Mouse (Mus musculus) C2C12 (cell line): Measurements from ENCODE around the gene Ets1. TPM values are rescaled to one million over a fixed set of nuclear protein-coding genes. Genes with fewer than 3 reads are reported as not detected.

Experiments used
- H3K27me3 ChIP-seq: one replicate; pipeline ENCODE4 v1.6.1; 2011; ENCODE audit not compliant: control insufficient read depth, insufficient read depth, insufficient read length
- H3K36me3 ChIP-seq: one replicate; pipeline ENCODE4 v1.6.1; 2011; ENCODE audit not compliant: control insufficient read depth, insufficient read depth
- H3K4me3 ChIP-seq: one replicate; pipeline ENCODE4 v1.5.1; 2011; ENCODE audit warnings: mild to moderate bottlenecking, control low read depth; ENCODE audit not compliant: poor library complexity, insufficient read depth, severe bottlenecking
- H3K79me2 ChIP-seq: one replicate; pipeline ENCODE4 v1.6.1; 2011; ENCODE audit not compliant: control insufficient read depth, insufficient read depth
- H3K79me3 ChIP-seq: one replicate; pipeline ENCODE4 v1.6.1; 2011; ENCODE audit warnings: low read depth, control low read depth
- H3ac ChIP-seq: one replicate; pipeline ENCODE3; 2011; ENCODE audit warnings: low read depth; ENCODE audit not compliant: control insufficient read depth, insufficient read length
- CEBPB ChIP-seq: IDR thresholded peaks from one replicate; pipeline ENCODE4 v1.6.1; 2011; ENCODE audit warnings: low read depth, mild to moderate bottlenecking, control low read depth, moderate library complexity
- CTCF ChIP-seq: IDR thresholded peaks from one replicate; pipeline ENCODE4 v1.5.1; 2011; ENCODE audit not compliant: control insufficient read depth, insufficient read depth, insufficient read length
- FOSL1 ChIP-seq: IDR thresholded peaks from one replicate; pipeline ENCODE4 v1.8.0; 2011; ENCODE audit warnings: mild to moderate bottlenecking, low read length; ENCODE audit not compliant: poor library complexity, insufficient read depth, severe bottlenecking
- MAX ChIP-seq: IDR thresholded peaks from one replicate; pipeline ENCODE4 v1.6.1; 2011; ENCODE audit warnings: mild to moderate bottlenecking, control low read depth
- MYOD1 ChIP-seq: IDR thresholded peaks from one replicate; pipeline ENCODE4 v1.6.1; 2011; ENCODE audit warnings: low read depth; ENCODE audit not compliant: control insufficient read depth, insufficient read length
- MYOG ChIP-seq: IDR thresholded peaks from one replicate; pipeline ENCODE4 v1.6.1; 2011; ENCODE audit not compliant: control insufficient read depth, insufficient read length; ENCODE audit errors: extremely low read depth
- USF1 ChIP-seq: IDR thresholded peaks from one replicate; pipeline ENCODE4 v1.6.1; 2011; ENCODE audit warnings: low read depth, mild to moderate bottlenecking, control low read depth, moderate library complexity
- polyA plus RNA-seq: library from polyadenylated mRNA; unstranded; fragments of >200 nt; fragmentation: generic; extraction: Trizol; gene quantifications from one replicate; pipeline ENCODE4 v1.2.1, GENCODE M21; 2012; ENCODE audit warnings: missing spikeins

Ets1 gene
- polyA plus RNA-seq, 1 experiment, result 9.4 TPM

DNA sequence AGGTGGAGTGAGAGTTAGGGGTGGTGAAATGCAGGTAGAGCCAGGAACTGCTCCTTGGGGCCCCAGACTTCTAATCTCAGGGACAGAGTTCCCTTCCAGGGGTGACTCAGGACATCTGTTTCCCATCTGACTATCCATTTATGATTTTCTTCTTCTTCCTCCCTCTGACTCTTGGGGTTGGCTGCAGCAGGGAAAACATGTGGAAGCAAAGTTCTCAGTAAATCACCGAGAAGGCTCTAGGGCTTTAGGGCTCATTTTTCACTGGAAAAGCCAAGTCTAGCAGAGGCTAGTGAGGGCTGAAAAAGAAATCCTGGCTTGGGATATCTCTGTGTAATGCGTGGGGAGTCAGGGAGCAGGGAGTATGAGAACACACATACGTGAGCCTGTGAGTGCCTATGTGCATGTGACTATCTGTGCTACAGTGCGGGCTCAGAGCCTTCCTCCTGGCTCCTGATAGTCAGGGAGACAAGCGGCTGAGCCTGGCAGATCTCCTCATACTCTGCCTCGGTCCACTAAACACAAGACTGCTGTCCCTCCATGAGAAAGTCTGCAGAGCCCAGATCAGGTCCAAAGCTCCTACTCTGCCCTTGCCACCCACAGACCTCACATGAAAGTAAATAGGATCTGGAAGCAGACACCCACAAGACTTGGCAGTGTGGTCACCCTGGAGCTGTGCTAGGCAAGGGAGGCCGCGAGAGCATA lies 146.5 kb downstream of the Ets1 start:
- H3K4me3 ChIP-seq, result no peak overlapping the region
- no peaks in the 10 kb centered on the region for H3K79me3 ChIP-seq
- no peaks in the 10 kb centered on the region for H3K27me3 ChIP-seq
- H3K36me3 ChIP-seq, result no peaks in the 10 kb centered on the region
- TF ChIP-seq MAX (no peak), MYOG (no peak), MYOD1 (no peak), CTCF (no peak), CEBPB (no peak), USF1 (no peak), FOSL1 (no peak)
- no peaks in the 10 kb centered on the region for H3K79me2 ChIP-seq
- H3ac ChIP-seq, result no peak overlapping the region

DNA sequence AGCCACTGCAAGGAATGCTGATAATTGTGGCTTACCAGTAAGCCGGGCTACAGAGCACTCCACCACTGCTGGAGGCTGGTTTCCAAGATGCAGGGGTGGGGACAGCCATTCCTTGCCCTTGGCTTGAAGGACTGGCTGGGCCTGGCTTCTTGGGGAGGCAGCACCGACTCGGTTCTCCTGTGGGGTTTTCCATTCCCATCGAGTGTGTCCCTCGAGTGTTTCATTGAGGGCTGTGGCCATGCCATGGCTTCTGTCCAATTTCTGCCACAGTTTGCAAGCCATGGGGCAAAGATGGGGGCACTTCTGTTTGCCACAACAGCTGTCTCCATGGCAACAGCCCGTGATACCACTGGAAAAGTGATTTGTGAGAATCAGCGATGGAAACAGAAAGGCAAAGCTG lies 151.1 kb downstream of the Ets1 start:
- H3K4me3 ChIP-seq, result no peak overlapping the region
- H3K79me2 ChIP-seq, result no peaks in the 10 kb centered on the region
- no peak for TF ChIP-seq MYOG
- TF ChIP-seq CEBPB, result no peak
- no peak for TF ChIP-seq FOSL1
- TF ChIP-seq USF1, result no peak
- TF ChIP-seq MAX, result no peak
- H3K27me3 ChIP-seq, result no peaks in the 10 kb centered on the region
- H3ac ChIP-seq, result no peak overlapping the region
- H3K36me3 ChIP-seq, result no peaks in the 10 kb centered on the region
- H3K79me3 ChIP-seq, result no peaks in the 10 kb centered on the region

DNA sequence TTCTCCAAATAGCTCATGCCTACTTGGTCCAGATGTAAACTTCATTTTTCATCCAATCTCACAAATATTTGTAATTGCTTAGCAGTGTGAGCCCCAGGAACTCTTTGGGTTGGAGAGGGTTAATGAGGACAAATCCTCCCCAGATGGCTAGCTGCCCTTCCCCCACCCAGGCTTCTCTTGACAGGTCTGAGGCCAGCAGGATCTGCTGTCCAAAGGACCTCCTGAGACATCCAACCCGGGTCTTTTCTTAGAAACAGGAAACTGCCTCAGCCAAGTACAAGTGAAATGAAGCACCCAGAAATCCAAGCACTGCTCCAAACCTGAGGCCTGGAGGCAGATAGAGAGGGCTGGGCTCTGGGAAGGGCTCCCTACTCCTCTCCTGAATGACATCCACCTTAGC lies 151.6 kb downstream of the Ets1 start:
- no peak overlapping the region for H3ac ChIP-seq
- no peaks in the 10 kb centered on the region for H3K79me3 ChIP-seq
- no peak overlapping the region for H3K4me3 ChIP-seq
- H3K36me3 ChIP-seq, result no peaks in the 10 kb centered on the region
- H3K79me2 ChIP-seq, result no peaks in the 10 kb centered on the region
- no peaks in the 10 kb centered on the region for H3K27me3 ChIP-seq
- no peak for TF ChIP-seq CTCF
- TF ChIP-seq MYOG, result no peak
- TF ChIP-seq MYOD1, result no peak
- no peak for TF ChIP-seq MAX
- TF ChIP-seq USF1, result no peak
- TF ChIP-seq FOSL1, result no peak

DNA sequence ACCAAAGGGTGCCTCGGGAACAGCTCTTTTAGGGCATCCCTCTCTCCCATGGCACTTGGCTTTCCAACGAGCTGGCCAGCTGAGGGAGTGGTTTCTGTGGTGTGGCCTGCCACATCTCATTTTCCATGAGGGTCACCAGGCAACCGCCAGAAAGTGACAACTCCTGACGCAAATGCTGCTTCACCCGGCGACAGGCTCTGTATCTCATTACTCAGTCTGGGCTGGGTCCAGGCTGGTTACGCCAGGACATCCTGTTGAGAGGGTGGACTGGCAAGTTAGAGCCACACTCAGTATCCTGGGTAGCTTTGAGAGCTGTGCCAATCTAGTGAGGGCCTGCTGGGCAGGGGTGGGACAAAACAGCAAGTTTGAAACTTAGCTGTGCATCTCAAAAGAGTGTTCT lies 153.3 kb downstream of the Ets1 start:
- TF ChIP-seq MAX, result no peak
- Histone ChIP-seq H3K79me3 (no peaks in the 10 kb centered on the region), H3K79me2 (no peaks in the 10 kb centered on the region), H3K4me3 (no peak overlapping the region), H3ac (no peak overlapping the region), H3K36me3 (no peaks in the 10 kb centered on the region), H3K27me3 (no peaks in the 10 kb centered on the region)

DNA sequence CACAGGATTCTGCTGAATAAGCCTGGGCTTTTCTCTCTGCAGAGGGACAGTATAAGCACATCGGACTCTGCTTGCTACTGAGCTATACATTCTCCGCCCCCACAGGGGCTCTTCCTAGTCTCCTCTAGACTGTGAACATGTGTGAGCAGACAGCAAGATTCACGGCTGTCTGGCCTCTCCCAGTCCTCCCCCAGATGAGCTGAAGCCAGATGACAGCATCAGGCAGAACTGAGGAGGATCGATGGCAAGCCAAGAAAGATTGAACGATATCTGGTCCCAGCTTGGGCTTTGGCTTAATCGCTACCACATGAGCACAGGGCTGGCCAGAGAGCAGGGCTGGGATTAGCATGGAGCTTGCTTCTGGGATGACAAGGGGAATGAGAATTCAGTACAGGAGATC lies 155.7 kb downstream of the Ets1 start:
- Histone ChIP-seq H3K79me3 (no peaks in the 10 kb centered on the region), H3K4me3 (no peak overlapping the region), H3K79me2 (no peaks in the 10 kb centered on the region), H3K36me3 (no peaks in the 10 kb centered on the region), H3K27me3 (no peaks in the 10 kb centered on the region), H3ac (no peak overlapping the region)
- TF ChIP-seq USF1 (no peak), MYOG (no peak)

DNA sequence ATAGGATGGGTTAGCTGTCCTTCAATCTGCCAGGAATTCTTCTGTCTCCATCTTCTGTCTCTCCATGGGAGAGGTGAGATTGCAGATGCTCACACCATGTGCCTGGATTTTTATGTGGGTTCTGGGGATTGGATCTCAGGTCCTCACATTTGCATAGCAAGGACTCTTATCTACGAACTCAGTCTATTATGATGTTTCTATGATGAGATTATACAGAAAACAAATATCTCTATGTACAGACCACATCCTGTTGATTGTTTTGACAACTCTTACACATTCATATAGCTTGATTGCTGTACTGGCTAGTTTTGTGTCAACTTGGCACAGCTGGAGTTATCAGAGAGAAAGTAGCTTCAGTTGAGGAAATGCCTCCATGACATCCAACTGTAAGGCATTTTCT lies 162.2 kb downstream of the Ets1 start:
- H3K4me3 ChIP-seq, result no peak overlapping the region
- no peaks in the 10 kb centered on the region for H3K79me3 ChIP-seq
- H3ac ChIP-seq, result no peak overlapping the region
- no peaks in the 10 kb centered on the region for H3K36me3 ChIP-seq
- no peaks in the 10 kb centered on the region for H3K27me3 ChIP-seq
- H3K79me2 ChIP-seq, result no peaks in the 10 kb centered on the region
- TF ChIP-seq MYOD1, result no peak
- no peak for TF ChIP-seq MAX
- no peak for TF ChIP-seq CTCF
- TF ChIP-seq MYOG, result no peak
- no peak for TF ChIP-seq CEBPB
- no peak for TF ChIP-seq USF1
- no peak for TF ChIP-seq FOSL1
